In the genomic region with DNA sequence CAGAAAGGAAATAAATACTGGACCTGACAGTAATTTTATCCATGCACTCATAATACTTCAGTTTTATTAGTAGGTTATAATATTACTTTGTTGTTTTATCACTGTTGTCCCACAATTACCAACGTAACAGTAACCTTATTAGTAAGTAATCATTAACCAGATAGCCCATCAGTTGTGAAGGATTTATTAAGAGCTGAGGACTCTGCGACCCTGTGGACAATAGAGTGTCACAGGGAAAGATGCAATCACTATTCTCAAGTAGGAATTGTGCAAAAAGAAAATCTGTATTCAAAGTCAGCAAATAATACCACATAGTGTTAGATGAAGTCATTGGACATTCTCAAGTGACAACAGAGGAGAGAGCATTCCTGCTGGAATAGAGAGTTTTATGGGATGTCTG, we compare ENCODE assay signal across 14 mouse cellular contexts.
"Had no signal": no experiment of that assay in that cellular context is flagged by ENCODE, and none has a peak within 500 bp of the region (broad histone marks: within the 10 kb centered on the region; RNA-seq: fewer than 3 reads in every experiment).

No protein-coding gene starts in this region.

- H3K27ac ChIP-seq: embryonic facial prominence, embryonic 10.5 days; embryonic facial prominence, embryonic 12.5 days; embryonic facial prominence, embryonic 13.5 days; embryonic facial prominence, embryonic 15.5 days; forebrain, embryonic 10.5 days; forebrain, embryonic 12.5 days; forebrain, embryonic 13.5 days; forebrain, embryonic 15.5 days; gastrocnemius, adult 2 months; heart, adult 2 months had no signal

- ATAC-seq: forebrain, embryonic 13.5 days; forebrain, embryonic 14.5 days; forebrain, embryonic 15.5 days; forebrain, embryonic 16.5 days; forebrain, postnatal 0 days had no signal

- H3K9ac ChIP-seq: embryonic facial prominence, embryonic 12.5 days; embryonic facial prominence, embryonic 13.5 days; embryonic facial prominence, embryonic 15.5 days; forebrain, embryonic 12.5 days; forebrain, embryonic 13.5 days; forebrain, embryonic 15.5 days; forebrain, postnatal 0 days had no signal

- H3K9me3 ChIP-seq: embryonic facial prominence, embryonic 10.5 days; embryonic facial prominence, embryonic 12.5 days; embryonic facial prominence, embryonic 13.5 days; embryonic facial prominence, embryonic 15.5 days; forebrain, embryonic 10.5 days; forebrain, embryonic 12.5 days; forebrain, embryonic 13.5 days; forebrain, embryonic 15.5 days had no signal

- H3K36me3 ChIP-seq: embryonic facial prominence, embryonic 10.5 days; embryonic facial prominence, embryonic 12.5 days; embryonic facial prominence, embryonic 13.5 days; embryonic facial prominence, embryonic 15.5 days; forebrain, embryonic 10.5 days; forebrain, embryonic 12.5 days; forebrain, embryonic 15.5 days had no signal

- H3K4me1 ChIP-seq: embryonic facial prominence, embryonic 12.5 days; embryonic facial prominence, embryonic 13.5 days; embryonic facial prominence, embryonic 15.5 days; forebrain, embryonic 10.5 days; forebrain, embryonic 12.5 days; forebrain, embryonic 13.5 days; forebrain, embryonic 15.5 days had no signal

- H3K4me3 ChIP-seq: embryonic facial prominence, embryonic 10.5 days; embryonic facial prominence, embryonic 12.5 days; embryonic facial prominence, embryonic 13.5 days; embryonic facial prominence, embryonic 15.5 days; erythroblast, embryonic 14.5 days; forebrain, embryonic 10.5 days; forebrain, embryonic 12.5 days; forebrain, embryonic 13.5 days; forebrain, embryonic 15.5 days; gastrocnemius, adult 2 months; heart, adult 2 months had no signal

- H3K27me3 ChIP-seq: embryonic facial prominence, embryonic 12.5 days; embryonic facial prominence, embryonic 13.5 days; embryonic facial prominence, embryonic 15.5 days; forebrain, embryonic 12.5 days; forebrain, embryonic 13.5 days; forebrain, embryonic 15.5 days had no signal

- H3K4me2 ChIP-seq: embryonic facial prominence, embryonic 12.5 days; embryonic facial prominence, embryonic 13.5 days; embryonic facial prominence, embryonic 15.5 days; forebrain, embryonic 12.5 days; forebrain, embryonic 13.5 days; forebrain, embryonic 15.5 days had no signal
